Mouse (Mus musculus): ENCODE measurements around the gene Xkr8. TPM values are rescaled to one million over a fixed set of nuclear protein-coding genes. Genes with fewer than 3 reads are reported as not detected.
A peak's percentile ranks its signal among the peaks of the same experiment; 100 is the strongest.
"Not testable (repeated sequence)": the region's sequence is repeated elsewhere in the genome, so short reads cannot be mapped to it uniquely, and the experiment has no call there.

Xkr8 gene
- polyA plus RNA-seq (2014; fragmentation: Nextera tagmentation; extraction: Ambion mirVana): 6.9 and 9.4 TPM in 2 replicates

DNA sequence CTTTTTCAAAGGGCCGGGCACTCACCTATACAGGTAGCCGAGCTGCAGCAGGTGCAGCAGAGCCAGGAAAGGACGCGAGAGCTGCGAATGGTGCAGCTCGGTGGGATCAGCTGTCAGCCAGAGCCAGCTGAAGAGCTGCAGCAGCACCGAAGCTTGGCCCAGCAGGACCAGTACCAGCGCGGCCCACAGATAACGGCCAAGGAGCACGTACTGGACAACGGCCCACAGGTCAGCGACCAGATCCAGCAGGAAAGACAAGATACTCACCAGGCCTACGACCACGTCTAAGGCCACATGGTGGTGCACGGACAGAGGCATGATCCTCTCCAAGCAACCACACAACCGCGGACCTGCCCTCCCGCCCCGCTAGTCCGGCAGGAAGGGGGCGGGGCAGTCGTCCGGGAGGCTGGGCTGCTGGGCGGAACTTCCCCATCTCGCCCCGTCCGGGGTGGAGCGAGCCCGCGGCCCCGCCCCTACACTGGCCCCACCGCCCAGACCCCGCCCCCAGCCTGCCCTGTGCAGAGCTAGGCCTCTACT, at the start of gene Xkr8:
Gene Xkr8 (minus strand): TSS at position 399 of the 537 bp plus-strand sequence.
- Histone ChIP-seq H3K4me1 (ENCODE audit: control insufficient read depth, insufficient read depth, low read length) (peaks cover 5% of the 10 kb centered on the region), H3K36me3 (ENCODE audit: control insufficient read depth, insufficient read depth, low read length) (peaks cover 4% of the 10 kb centered on the region; the same call in 1 of the 2 replicates), H3K4me3 (ENCODE audit: low read depth, low read length) (peak within 1 kb of the TSS; percentile 54), H3K4me2 (ENCODE audit: low read depth, low read length) (peak within 1 kb of the TSS; percentile 68), H3K27ac (replicated peaks; ENCODE audit: low read depth, low read length) (no peak within 1 kb of the TSS; the same call in 1 of the 2 replicates), H3K27me3 (replicated peaks; ENCODE audit: control insufficient read depth, insufficient read depth, low read length) (no peaks in the 10 kb centered on the region), H3K9me3 (ENCODE audit: control insufficient read depth, low read length) (no peaks in the 10 kb centered on the region), H3K9ac (ENCODE audit: low read depth, low read length) (peak within 1 kb of the TSS; percentile 63)
- DNase-seq (ENCODE audit: low spot score): peak; percentile 91
- 4% methylated on average over 21 of the region's 34 CpGs for WGBS
- peak; percentile 98 for ATAC-seq (ENCODE audit: low read depth)

DNA sequence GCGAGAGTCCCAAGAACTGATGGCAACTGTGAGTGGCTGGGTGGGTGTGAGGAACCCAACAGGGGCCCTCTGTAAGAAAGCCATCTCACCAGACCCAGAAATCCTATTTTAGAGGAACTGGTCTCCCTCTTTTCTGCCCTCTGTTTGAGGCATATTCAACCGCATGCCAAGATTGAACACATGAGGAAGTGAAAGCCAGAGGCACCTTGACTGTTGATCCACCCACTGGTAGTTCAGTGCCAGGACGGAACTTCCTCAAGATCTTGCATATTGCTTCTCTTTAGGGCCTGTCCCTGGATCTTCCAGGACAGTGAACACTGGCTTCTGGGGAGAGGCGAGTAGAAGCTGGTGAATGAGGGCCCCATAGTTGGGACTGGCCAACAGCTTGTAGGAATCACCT, 47.9 kb upstream of the Xkr8 start:
- Histone ChIP-seq H3K4me1 (ENCODE audit: control insufficient read depth, insufficient read depth, low read length) (no peaks in the 10 kb centered on the region), H3K36me3 (ENCODE audit: control insufficient read depth, insufficient read depth, low read length) (peaks cover 44% of the 10 kb centered on the region), H3K27me3 (replicated peaks; ENCODE audit: control insufficient read depth, insufficient read depth, low read length) (no peaks in the 10 kb centered on the region), H3K4me2 (ENCODE audit: low read depth, low read length) (no peak overlapping the region), H3K4me3 (ENCODE audit: low read depth, low read length) (no peak overlapping the region), H3K9ac (ENCODE audit: low read depth, low read length) (no peak overlapping the region), H3K27ac (replicated peaks; ENCODE audit: low read depth, low read length) (no peak overlapping the region), H3K9me3 (ENCODE audit: control insufficient read depth, low read length) (no peaks in the 10 kb centered on the region)
- peak; percentile 12 for DNase-seq (ENCODE audit: low spot score)
- 80% methylated on average over 4 of the region's 4 CpGs for WGBS
- ATAC-seq (ENCODE audit: low read depth): no peak

DNA sequence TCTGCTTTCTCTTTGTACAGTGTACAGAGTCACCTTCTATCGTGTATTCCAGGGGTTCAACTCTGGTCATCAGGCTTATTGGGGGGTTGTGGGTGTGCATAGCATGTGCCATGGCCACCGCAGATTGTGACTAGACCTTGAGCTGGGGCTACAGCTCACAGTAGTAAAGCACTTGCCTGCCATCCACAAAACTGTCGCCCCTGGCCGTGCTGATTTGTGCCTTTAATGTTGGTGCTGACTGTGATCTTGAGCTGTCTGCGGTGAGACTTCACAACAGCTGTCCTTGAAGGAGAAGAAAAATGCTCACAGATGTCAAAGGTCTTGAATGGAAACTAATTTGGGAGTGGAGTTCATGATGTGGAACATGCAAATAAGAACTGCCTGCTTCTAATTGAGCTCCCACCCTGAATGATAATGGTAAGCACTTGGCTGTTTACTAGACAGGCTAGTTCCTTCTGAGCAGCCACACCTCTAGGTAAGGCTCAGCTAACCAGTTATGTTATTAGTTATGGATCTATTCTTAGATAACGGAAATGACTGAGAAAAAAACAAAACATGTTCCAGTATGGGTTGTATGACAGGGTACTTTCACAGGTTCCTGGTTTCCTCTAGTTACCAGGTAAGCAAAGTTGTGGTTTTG, 46.3 kb upstream of the Xkr8 start:
- H3K9ac ChIP-seq (ENCODE audit: low read depth, low read length): no peak overlapping the region
- no peak overlapping the region for H3K4me3 ChIP-seq (ENCODE audit: low read depth, low read length)
- H3K4me1 ChIP-seq (ENCODE audit: control insufficient read depth, insufficient read depth, low read length): no peaks in the 10 kb centered on the region
- ATAC-seq (ENCODE audit: low read depth): no peak
- H3K27ac ChIP-seq (replicated peaks; ENCODE audit: low read depth, low read length): no peak overlapping the region
- WGBS: 91% methylated on average over 6 of the region's 6 CpGs
- H3K27me3 ChIP-seq (replicated peaks; ENCODE audit: control insufficient read depth, insufficient read depth, low read length): no peaks in the 10 kb centered on the region
- H3K36me3 ChIP-seq (ENCODE audit: control insufficient read depth, insufficient read depth, low read length): peaks cover 60% of the 10 kb centered on the region
- no peaks in the 10 kb centered on the region for H3K9me3 ChIP-seq (ENCODE audit: control insufficient read depth, low read length)
- H3K4me2 ChIP-seq (ENCODE audit: low read depth, low read length): no peak overlapping the region
- no peak for DNase-seq (ENCODE audit: low spot score)

DNA sequence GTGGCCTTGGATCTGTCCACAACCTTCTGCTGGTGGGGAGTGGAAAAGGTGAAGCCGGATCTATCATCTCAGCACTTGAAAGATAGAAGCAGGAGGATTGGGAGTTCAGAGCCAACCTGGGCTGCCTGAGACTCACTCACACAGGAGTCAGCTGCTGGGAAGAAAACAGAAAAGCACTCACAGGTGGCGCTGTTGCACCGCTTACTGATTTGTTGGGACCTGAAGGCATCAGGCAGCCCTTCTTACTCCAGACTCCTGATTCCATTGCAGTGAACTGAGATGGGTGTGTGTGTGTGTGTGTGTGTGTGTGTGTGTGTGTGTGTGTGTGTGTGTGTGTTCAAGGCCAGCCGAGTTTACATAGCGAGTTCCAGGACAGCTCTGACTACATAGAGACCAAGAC, 44.4 kb upstream of the Xkr8 start:
- Histone ChIP-seq H3K4me1 (ENCODE audit: control insufficient read depth, insufficient read depth, low read length) (no peaks in the 10 kb centered on the region), H3K9me3 (ENCODE audit: control insufficient read depth, low read length) (no peaks in the 10 kb centered on the region), H3K4me2 (ENCODE audit: low read depth, low read length) (no peak overlapping the region), H3K9ac (ENCODE audit: low read depth, low read length) (no peak overlapping the region), H3K27me3 (replicated peaks; ENCODE audit: control insufficient read depth, insufficient read depth, low read length) (no peaks in the 10 kb centered on the region), H3K4me3 (ENCODE audit: low read depth, low read length) (no peak overlapping the region), H3K36me3 (ENCODE audit: control insufficient read depth, insufficient read depth, low read length) (peaks cover 78% of the 10 kb centered on the region), H3K27ac (replicated peaks; ENCODE audit: low read depth, low read length) (no peak overlapping the region)
- ATAC-seq (ENCODE audit: low read depth) (no peak), DNase-seq (ENCODE audit: low spot score) (peak; percentile 23)
- WGBS: 76% methylated on average over 5 of the region's 5 CpGs

DNA sequence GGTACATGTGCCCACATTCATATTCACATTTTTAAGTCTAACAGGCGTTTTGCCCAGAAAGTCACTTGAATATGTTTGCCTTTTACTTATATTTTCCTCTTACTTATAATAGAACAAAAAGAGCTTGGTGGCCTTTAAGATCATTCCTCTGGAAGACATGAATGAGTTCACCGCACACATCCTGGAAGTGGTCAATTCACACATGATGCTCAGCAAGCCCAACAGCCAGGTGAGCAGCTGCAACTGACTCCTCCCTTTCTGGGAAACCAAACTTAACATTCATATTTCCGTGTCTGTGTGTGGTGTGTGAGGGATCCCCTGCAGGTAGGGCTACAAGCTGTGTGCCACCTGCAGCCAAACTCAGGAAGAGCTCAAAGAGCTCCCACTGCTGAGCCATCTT, 42.6 kb upstream of the Xkr8 start:
- no peak overlapping the region for H3K27ac ChIP-seq (replicated peaks; ENCODE audit: low read depth, low read length)
- H3K27me3 ChIP-seq (replicated peaks; ENCODE audit: control insufficient read depth, insufficient read depth, low read length): no peaks in the 10 kb centered on the region
- no peaks in the 10 kb centered on the region for H3K9me3 ChIP-seq (ENCODE audit: control insufficient read depth, low read length)
- WGBS: 84% methylated on average over 3 of the region's 3 CpGs
- no peaks in the 10 kb centered on the region for H3K4me1 ChIP-seq (ENCODE audit: control insufficient read depth, insufficient read depth, low read length)
- H3K4me3 ChIP-seq (ENCODE audit: low read depth, low read length): no peak overlapping the region
- no peak overlapping the region for H3K4me2 ChIP-seq (ENCODE audit: low read depth, low read length)
- DNase-seq (ENCODE audit: low spot score) (no peak), ATAC-seq (ENCODE audit: low read depth) (no peak)
- H3K9ac ChIP-seq (ENCODE audit: low read depth, low read length): no peak overlapping the region
- peaks cover 96% of the 10 kb centered on the region for H3K36me3 ChIP-seq (ENCODE audit: control insufficient read depth, insufficient read depth, low read length)

DNA sequence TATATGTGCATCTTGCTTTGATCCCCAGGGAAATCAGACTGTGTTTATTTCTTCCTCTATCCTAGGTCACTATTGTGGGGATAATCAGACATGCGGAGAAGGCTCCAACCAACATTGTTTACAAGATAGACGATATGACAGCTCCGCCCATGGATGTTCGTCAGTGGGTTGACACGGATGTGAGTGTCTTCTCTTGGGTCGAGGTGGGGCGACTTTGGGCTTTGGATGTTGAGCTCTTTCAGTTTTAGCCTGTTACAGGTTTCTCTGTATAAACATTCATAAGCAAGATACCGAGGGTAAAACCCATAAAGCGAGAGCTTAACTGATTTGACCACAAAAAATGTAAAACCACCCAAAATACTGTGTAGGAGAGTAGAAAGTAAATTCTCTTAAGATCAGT, 39.4 kb upstream of the Xkr8 start:
- ATAC-seq (ENCODE audit: low read depth): no peak
- no peak overlapping the region for H3K9ac ChIP-seq (ENCODE audit: low read depth, low read length)
- H3K27ac ChIP-seq (replicated peaks; ENCODE audit: low read depth, low read length): no peak overlapping the region
- WGBS: 93% methylated on average over 9 of the region's 9 CpGs
- H3K36me3 ChIP-seq (ENCODE audit: control insufficient read depth, insufficient read depth, low read length): peaks cover 67% of the 10 kb centered on the region
- H3K4me3 ChIP-seq (ENCODE audit: low read depth, low read length): no peak overlapping the region
- no peak overlapping the region for H3K4me2 ChIP-seq (ENCODE audit: low read depth, low read length)
- no peaks in the 10 kb centered on the region for H3K4me1 ChIP-seq (ENCODE audit: control insufficient read depth, insufficient read depth, low read length)
- no peaks in the 10 kb centered on the region for H3K27me3 ChIP-seq (replicated peaks; ENCODE audit: control insufficient read depth, insufficient read depth, low read length)
- H3K9me3 ChIP-seq (ENCODE audit: control insufficient read depth, low read length): no peaks in the 10 kb centered on the region
- DNase-seq (ENCODE audit: low spot score): no peak

DNA sequence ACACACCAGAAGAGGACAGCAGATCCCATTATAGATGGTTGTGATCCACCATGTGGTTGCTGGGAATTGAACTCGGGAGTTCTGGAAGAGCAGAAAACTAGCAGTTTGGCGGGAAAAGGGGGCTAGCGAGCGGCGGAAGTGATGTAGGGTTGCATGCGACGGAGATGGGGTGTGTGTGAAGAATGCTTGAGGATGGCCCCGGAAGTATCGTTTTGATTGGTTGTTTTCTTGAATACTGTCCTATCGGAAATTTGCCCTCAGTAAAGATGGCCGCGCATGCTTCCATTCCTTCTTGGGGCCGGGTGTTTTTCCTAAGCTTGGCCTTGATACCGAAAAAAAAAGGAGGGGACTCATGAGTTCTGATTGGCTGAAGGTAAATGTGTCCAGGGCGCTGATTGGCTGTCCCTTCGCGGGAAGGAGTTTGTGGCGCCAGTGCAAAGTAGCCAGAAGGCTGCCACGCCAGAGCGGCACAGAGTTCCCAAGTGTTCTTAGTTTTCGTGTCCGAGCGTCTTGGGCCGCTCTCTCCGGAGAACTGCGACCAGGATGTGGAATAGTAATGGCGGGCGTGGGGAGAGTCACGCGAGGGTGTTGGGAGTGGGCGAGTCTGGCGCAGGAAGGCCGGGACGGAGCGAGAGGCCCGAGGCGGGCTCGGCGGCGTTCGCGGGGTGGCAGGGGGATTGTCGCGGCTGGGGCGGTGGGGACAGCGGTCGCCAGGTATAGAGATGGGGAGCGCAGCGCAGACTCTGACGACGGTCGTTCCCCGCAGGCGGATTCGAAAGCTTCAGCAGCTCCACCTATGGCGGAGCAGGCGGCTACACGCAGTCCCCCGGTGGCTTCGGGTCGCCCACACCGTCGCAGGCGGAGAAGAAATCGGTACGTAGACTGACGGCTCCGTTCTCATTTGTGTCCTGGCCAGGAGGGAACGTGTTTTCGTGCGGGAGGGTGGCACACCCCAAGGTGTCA, 35.8 kb upstream of the Xkr8 start, which contains the start of gene Rpa2:
Gene Rpa2 (plus strand): TSS at position 419 of the 963 bp plus-strand sequence.
- Histone ChIP-seq H3K9me3 (ENCODE audit: control insufficient read depth, low read length) (no peaks in the 10 kb centered on the region), H3K27ac (replicated peaks; ENCODE audit: low read depth, low read length) (peak within 1 kb of the TSS; percentile 83), H3K4me1 (ENCODE audit: control insufficient read depth, insufficient read depth, low read length) (no peaks in the 10 kb centered on the region), H3K27me3 (replicated peaks; ENCODE audit: control insufficient read depth, insufficient read depth, low read length) (no peaks in the 10 kb centered on the region), H3K36me3 (ENCODE audit: control insufficient read depth, insufficient read depth, low read length) (peaks cover 32% of the 10 kb centered on the region), H3K9ac (ENCODE audit: low read depth, low read length) (peak within 1 kb of the TSS; percentile 87), H3K4me3 (ENCODE audit: low read depth, low read length) (peak within 1 kb of the TSS; percentile 89), H3K4me2 (ENCODE audit: low read depth, low read length) (peak within 1 kb of the TSS; percentile 84)
- ATAC-seq (ENCODE audit: low read depth) (peak; percentile 97), DNase-seq (ENCODE audit: low spot score) (peak; percentile 100)
- under 1% methylated on average over 52 of the region's 71 CpGs for WGBS

DNA sequence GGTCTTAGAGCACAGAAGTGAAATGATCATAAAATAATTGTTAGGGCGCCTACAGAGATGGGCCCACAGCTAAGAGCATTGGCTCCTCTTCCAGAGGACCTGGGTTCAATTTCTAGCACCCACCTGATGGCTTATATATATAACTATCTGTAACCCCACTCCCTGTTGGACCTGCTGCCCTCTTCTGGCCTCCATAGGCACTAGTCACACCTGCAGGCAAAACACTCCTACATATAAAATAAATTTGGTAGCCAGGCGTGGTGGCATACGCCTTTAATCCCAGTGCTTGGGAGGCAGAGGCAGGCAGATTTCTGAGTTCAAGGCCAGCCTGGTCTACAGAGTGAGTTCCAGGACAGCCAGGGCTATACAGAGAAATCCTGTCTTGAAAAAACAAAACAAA, 30.8 kb upstream of the Xkr8 start:
- H3K9ac ChIP-seq (ENCODE audit: low read depth, low read length); H3K27ac ChIP-seq (replicated peaks; ENCODE audit: low read depth, low read length); ATAC-seq (ENCODE audit: low read depth); H3K4me1 ChIP-seq (ENCODE audit: control insufficient read depth, insufficient read depth, low read length); DNase-seq (ENCODE audit: low spot score); H3K4me3 ChIP-seq (ENCODE audit: low read depth, low read length); H3K4me2 ChIP-seq (ENCODE audit: low read depth, low read length); H3K27me3 ChIP-seq (replicated peaks; ENCODE audit: control insufficient read depth, insufficient read depth, low read length); H3K36me3 ChIP-seq (ENCODE audit: control insufficient read depth, insufficient read depth, low read length); H3K9me3 ChIP-seq (ENCODE audit: control insufficient read depth, low read length): not testable (repeated sequence)
- 79% methylated on average over 3 of the region's 3 CpGs for WGBS
